Mouse (Mus musculus) CD4-positive helper T cell, adult 2 months (primary cell): ENCODE results near the gene Fam124a.
"Not testable (repeated sequence)": the region's sequence is repeated elsewhere in the genome, so short reads cannot be mapped to it uniquely, and the experiment has no call there.

Experiments used
- DNase-seq: peaks from one replicate; pipeline ENCODE4 v3.0.0-alpha.2; 2012; ENCODE audit warnings: low read depth, missing footprints, low spot score

Fam124a gene

DNA sequence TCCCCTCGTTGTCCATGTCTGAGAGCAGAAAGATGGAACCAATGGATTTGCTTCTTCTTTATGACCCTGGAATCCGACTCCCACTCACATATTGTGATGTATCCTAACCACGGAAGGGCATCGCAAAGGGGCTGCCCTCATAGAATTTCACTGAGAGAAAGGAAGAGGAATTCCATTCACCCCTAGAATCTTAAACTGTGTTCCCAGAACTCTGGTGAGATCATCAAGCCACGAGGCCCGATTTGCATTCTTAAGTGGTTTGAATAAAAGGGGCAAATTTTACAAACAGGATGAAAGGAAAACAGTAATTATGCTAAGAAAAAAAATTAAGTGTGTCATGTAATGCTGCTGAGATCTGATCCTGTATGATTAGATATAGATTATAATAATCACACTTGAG is 19.4 kb downstream of the Fam124a start:
- no peak for DNase-seq

GRCm38 (mm10) chr14:62575862-62576261 is 20.3 kb downstream of the Fam124a start:
- DNase-seq = no peak

DNA sequence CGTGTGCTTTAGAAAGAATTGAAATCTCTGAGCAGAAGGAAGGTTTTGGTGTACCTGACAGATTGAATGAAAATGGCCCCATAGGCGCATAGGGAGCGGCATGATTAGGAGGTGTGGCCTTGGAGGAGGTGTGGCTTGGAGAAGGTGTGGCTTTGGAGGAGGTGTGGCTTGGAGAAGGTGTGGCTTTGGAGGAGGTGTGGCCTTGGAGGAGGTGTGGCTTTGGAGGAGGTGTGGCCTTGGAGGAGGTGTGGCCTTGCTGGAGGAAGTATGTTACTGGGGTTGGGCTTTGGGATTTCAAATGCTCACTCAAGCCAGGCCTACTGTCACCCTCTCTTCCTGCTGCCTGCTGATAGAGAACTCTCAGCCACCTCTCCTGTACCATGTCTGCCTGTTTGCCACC is 25.4 kb downstream of the Fam124a start:
- DNase-seq = no peak

GRCm38 (mm10) chr14:62581768-62582167 is 26.2 kb downstream of the Fam124a start:
- no peak for DNase-seq

- no peak for DNase-seq
Measured at GRCm38 (mm10) chr14:62584637-62585036, 29.1 kb downstream of the Fam124a start.

GRCm38 (mm10) chr14:62585338-62585737 is 29.8 kb downstream of the Fam124a start:
- no peak for DNase-seq

- no peak for DNase-seq
Measured at GRCm38 (mm10) chr14:62600109-62600522, 44.6 kb downstream of the Fam124a start.

- no peak for DNase-seq
Measured at GRCm38 (mm10) chr14:62602271-62602670, 46.7 kb downstream of the Fam124a start.

GRCm38 (mm10) chr14:62602869-62603268 is 47.3 kb downstream of the Fam124a start:
- no peak for DNase-seq

GRCm38 (mm10) chr14:62607791-62608196 is 52.3 kb downstream of the Fam124a start:
- no peak for DNase-seq

DNA sequence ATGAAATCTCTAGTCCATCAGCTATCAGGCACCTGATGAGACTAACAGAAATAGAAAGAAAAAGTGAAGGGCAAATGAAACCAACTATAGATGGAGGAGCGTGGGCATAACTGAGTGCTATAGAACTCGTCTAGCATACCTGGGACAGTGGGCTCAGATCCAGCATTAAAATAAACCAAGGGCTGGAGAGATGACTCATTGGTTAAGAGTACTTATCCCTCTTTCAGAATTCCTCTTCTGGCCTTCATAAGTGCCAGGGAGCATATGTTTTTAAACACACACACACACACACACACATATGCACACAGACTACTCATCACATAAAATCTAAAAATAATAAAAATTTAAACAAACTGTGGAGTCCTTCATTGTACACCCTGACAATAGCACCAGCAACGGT is 54.4 kb downstream of the Fam124a start:
- no peak for DNase-seq

- DNase-seq = no peak
Measured at GRCm38 (mm10) chr14:62622393-62622792, 66.9 kb downstream of the Fam124a start.

- DNase-seq = no peak
Measured at GRCm38 (mm10) chr14:62627951-62628350, 72.4 kb downstream of the Fam124a start.

GRCm38 (mm10) chr14:62637436-62638344 is 82.2 kb downstream of the Fam124a start:
- DNase-seq = no peak

GRCm38 (mm10) chr14:62638345-62638702 is 82.8 kb downstream of the Fam124a start:
- no peak for DNase-seq

GRCm38 (mm10) chr14:62639111-62639510 is 83.6 kb downstream of the Fam124a start:
- DNase-seq = no peak

GRCm38 (mm10) chr14:62639551-62639950 is 84.0 kb downstream of the Fam124a start:
- no peak for DNase-seq

DNA sequence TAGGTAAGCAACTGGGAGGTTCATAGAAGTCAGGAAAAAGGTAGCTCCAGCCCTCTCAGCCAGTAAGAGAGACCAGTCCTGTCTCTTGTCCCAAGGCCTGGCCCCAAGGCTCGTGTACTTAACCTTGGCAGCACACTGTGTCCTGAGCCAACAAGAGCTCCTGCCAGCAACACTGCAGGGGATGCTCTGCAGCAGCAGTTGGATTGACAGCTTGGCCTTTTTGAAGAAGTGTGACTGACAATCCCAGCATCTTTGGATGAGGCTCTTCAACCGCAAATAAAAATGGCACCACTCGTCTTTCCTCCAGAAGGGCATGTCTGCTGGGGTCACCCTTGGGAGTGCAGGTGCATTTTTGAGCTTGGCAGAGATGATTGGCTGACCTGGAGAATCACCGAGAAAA is 84.9 kb downstream of the Fam124a start:
- no peak for DNase-seq

DNA sequence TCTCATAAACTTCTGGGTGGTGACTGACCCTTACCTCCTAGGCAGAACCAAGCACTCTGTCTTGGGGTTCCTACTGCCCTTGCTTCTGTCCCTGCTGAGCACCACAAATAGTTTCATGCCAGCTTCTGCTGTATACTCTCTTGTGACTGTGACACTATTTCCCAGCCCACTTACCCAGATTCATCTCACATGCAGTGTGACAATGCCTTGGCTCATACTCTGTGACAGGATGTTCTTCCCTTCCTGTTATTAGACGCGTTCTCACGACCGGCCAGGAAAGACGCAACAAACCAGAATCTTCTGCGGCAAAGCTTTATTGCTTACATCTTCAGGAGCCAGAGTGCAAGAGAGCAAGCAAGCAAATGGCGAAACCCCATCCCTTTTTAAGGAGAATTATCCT is 86.8 kb downstream of the Fam124a start:
- DNase-seq = not testable (repeated sequence)

- no peak for DNase-seq
Measured at GRCm38 (mm10) chr14:62648405-62648804, 92.9 kb downstream of the Fam124a start.

DNA sequence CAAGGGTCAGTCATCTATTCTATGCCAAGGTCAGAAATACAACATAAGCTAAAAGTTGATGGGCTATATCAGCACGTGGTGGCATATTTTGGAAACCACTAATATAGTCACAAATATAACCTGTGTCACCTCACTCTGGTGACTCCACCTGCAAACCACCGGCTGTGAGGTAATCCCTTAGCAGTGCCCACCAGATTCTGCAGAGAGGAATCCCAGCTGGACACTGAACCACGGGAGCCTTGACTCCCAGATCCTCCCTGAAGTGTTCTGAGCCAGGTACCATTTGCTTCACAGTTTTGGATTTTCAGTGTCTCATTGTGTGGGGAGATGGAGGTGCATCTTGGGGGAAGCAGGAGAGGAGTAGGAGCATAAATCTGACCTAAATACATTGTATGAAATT is 94.8 kb downstream of the Fam124a start:
- DNase-seq = no peak

DNA sequence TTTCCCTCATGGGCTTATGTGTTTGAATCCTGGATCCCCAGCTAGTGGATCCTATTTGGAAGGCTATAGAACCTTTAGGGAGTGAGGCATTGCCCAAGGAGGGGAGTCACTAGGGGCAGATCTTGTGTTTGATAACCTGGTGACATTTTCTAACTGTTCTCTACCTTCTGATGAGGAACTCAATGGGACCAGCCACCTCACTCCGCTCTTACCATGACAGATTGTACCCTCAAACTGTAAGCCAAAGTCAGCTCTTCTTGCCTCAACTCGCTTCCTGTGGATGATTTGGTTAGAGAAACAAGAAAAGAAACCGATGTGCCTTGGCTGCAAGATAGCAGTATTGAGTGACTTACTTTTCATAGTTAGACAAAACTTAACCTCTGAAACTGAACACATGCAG is 96.2 kb downstream of the Fam124a start:
- no peak for DNase-seq

DNA sequence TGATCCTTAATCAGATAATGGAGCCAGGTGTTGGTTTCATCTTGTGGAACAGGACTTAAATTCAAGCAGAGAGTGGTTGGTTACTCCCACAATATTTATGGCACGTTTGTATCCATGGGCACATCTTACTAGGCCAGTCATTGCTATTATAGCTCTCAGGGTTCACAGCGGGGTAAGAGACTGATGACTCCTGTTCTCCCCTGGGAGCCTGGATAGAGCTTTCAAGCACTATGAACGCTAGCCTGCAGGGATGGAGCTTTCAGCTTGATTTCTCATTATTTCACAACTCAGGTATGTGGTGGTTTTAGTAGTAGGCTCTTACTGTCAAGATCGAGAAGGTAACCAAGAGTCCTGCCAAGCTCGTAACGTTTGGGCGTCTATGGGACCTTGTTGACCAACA is 100.5 kb downstream of the Fam124a start:
- DNase-seq = no peak

DNA sequence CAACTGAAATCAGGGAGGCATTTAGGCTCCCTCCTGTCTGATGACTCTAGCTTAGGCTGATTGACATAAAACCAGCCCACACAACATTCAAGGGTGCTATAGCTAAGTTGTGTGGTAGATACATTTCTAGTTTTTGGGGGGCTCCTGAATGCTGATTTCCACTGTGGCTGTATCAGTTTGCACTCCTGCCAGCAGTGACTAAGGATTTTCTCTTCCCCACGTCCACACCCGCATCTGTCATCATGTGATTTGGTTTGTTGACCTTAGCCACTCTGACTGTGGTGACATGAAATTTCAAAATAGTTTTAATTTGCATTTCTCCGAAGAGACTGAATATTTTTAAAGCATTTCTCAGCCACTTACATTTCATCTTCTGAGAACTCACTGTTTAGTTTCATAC is 101.9 kb downstream of the Fam124a start:
- DNase-seq = no peak
